Mouse (Mus musculus): ENCODE data around the gene Jarid2. TPM values are rescaled to one million over a fixed set of nuclear protein-coding genes. Genes with fewer than 3 reads are reported as not detected.

Gene Jarid2
- polyA plus RNA-seq, 1 experiment from 2014 or later = 10.0 TPM

DNA sequence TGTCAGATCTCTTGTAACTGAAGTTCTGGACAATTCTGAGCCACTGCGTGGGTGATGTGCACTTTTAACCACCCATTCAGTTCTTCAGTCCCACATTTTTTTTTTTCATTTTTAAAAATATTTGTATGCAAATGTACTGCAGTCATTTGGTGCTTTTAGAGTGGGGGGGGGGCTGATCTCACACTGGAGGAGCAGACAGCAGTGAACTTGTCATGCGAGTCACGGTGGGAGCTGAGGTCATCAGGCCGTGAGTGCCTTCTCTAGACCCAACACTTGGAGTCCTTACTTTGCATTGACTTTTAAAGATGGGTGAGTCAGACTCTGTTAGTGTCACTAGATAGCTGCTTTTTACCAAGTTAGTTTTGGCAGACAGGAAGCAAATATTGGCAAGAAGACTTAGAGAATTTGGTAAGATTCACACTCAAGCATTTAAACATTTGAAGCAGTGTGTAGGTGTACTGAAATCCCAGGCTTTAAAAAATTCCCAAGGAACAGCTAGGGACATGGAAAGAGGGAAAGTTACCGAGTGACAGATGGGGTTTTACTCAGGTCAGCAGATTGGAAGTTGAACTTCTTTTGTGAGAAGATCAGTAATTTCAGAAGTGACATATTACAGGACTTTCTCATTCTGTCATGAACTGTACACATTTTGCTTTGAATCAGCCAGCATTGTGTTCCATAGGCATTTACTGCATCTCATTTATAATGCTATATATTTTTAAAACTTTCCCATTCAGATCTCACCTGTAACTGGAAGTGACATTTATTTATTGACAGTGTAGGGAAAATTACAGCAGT lies 41.7 kb downstream of the Jarid2 start:
- TF ChIP-seq CTCF (IDR thresholded peaks at IDR 0.05) (no peak), EP300 (IDR thresholded peaks at IDR 0.05) (no peak)
- Histone ChIP-seq H3K4me2 (replicated peaks; ENCODE audit: low read depth, low read length) (no peak overlapping the region), H3K36me3 (ENCODE audit: insufficient read depth, low read length) (no peaks in the 10 kb centered on the region), H3K4me1 (ENCODE audit: insufficient read depth, low read depth, low read length) (peaks cover 6% of the 10 kb centered on the region; the same call in 1 of the 2 replicates), H3K27me3 (replicated peaks; ENCODE audit: insufficient read depth, low read length) (no peaks in the 10 kb centered on the region), H3K4me3 (ENCODE audit: low read depth, low read length) (no peak overlapping the region), H3K9ac (replicated peaks; ENCODE audit: low read depth) (no peak overlapping the region), H3K27ac (ENCODE audit: low read length) (no peak overlapping the region), H3K9me3 (ENCODE audit: low read length) (no peaks in the 10 kb centered on the region)
- whole genome bisulfite sequencing = 50% methylated on average over 5 of the region's 5 CpGs
- DNase-seq (ENCODE audit: low spot score) (no peak), ATAC-seq (no peak)

DNA sequence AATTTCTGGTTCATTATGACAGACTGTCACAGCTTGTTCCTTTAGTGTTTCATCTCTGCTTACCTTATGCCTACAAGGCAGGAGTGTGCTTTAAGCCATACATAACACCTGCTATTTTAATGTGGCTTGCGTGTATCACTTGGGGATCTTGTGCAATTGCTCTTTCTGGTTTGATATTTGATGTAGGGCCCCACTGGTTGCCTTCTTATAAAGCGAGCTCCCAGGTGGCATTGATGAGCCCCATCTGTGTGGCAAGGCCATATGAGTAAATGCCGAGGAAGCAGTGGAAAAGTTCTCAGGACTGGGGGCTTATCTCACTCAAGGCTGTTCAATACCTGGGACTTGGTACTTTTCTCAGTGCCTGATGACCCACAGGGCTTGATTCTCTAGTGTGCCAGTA lies 43.5 kb downstream of the Jarid2 start:
- H3K4me3 ChIP-seq (ENCODE audit: low read depth, low read length) = no peak overlapping the region
- H3K27ac ChIP-seq (ENCODE audit: low read length) = no peak overlapping the region
- ATAC-seq (no peak), DNase-seq (ENCODE audit: low spot score) (no peak)
- H3K4me1 ChIP-seq (ENCODE audit: insufficient read depth, low read depth, low read length) = peaks cover 4% of the 10 kb centered on the region; the same call in 1 of the 2 replicates
- H3K9me3 ChIP-seq (ENCODE audit: low read length) = no peaks in the 10 kb centered on the region
- H3K9ac ChIP-seq (replicated peaks; ENCODE audit: low read depth) = no peak overlapping the region
- WGBS = 75% methylated on average over 3 of the region's 3 CpGs
- H3K4me2 ChIP-seq (replicated peaks; ENCODE audit: low read depth, low read length) = no peak overlapping the region
- no peaks in the 10 kb centered on the region for H3K36me3 ChIP-seq (ENCODE audit: insufficient read depth, low read length)
- no peaks in the 10 kb centered on the region for H3K27me3 ChIP-seq (replicated peaks; ENCODE audit: insufficient read depth, low read length)
- no peak for TF ChIP-seq EP300 (IDR thresholded peaks at IDR 0.05)
- TF ChIP-seq CTCF (IDR thresholded peaks at IDR 0.05) = no peak

DNA sequence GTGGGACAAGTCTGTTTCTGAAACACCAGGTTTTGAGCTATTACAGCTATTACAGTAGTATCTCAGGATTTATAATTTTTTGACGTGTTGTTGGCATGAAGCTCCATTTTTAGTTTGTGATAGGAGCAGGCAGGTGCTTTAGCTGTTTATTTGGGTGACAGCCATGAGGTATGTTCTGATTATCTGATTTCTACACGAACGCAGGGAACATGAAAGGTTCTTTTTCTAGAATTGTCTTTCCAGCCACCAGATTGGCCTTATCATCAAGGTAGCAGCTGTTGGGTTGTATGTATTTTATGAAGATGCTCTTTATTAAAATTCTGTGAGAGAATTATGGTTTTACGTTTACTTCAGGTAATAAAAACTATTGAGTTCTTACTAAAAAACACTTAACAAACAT lies 45.1 kb downstream of the Jarid2 start:
- H3K9me3 ChIP-seq (ENCODE audit: low read length) = no peaks in the 10 kb centered on the region
- DNase-seq (ENCODE audit: low spot score) = no peak
- WGBS = 88% methylated on average over 4 of the region's 4 CpGs

DNA sequence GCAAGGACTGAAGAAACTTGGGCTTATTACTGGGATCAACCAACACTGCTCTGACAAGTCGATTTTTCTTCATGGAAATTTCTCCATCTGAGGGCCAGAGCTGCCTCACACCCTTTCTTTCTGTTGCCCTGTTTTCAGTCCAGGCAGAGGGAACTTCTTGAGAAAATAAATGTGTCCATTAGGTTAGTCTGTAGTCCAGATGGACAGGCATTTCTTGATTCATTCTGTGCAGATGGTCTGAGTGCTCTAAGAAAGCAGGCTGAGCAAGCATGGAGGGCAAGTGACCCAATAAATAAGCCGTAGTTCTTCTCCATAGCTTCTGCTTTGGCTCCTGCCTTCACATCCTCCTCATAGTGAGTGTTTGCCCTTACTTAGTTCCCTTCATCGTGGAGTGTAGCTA lies 46.1 kb downstream of the Jarid2 start:
- TF ChIP-seq CTCF (IDR thresholded peaks at IDR 0.05) (no peak), EP300 (IDR thresholded peaks at IDR 0.05) (no peak)
- Histone ChIP-seq H3K27me3 (replicated peaks; ENCODE audit: insufficient read depth, low read length) (no peaks in the 10 kb centered on the region), H3K9ac (replicated peaks; ENCODE audit: low read depth) (no peak overlapping the region), H3K9me3 (ENCODE audit: low read length) (no peaks in the 10 kb centered on the region), H3K36me3 (ENCODE audit: insufficient read depth, low read length) (no peaks in the 10 kb centered on the region), H3K4me1 (ENCODE audit: insufficient read depth, low read depth, low read length) (0 out of 2 replicates have a peak, but pooled peaks cover 3% of the 10 kb centered on the region), H3K27ac (ENCODE audit: low read length) (no peak overlapping the region), H3K4me2 (replicated peaks; ENCODE audit: low read depth, low read length) (no peak overlapping the region), H3K4me3 (ENCODE audit: low read depth, low read length) (no peak overlapping the region)
- no peak for ATAC-seq
- 59% methylated on average over 3 of the region's 3 CpGs for WGBS
- DNase-seq (ENCODE audit: low spot score) = no peak

More for the DNA sequence above, 45.1 kb downstream of the Jarid2 start:
- Histone ChIP-seq H3K27me3 (replicated peaks; ENCODE audit: insufficient read depth, low read length) (no peaks in the 10 kb centered on the region), H3K9ac (replicated peaks; ENCODE audit: low read depth) (no peak overlapping the region), H3K4me2 (replicated peaks; ENCODE audit: low read depth, low read length) (no peak overlapping the region), H3K27ac (ENCODE audit: low read length) (no peak overlapping the region), H3K36me3 (ENCODE audit: insufficient read depth, low read length) (no peaks in the 10 kb centered on the region), H3K4me1 (ENCODE audit: insufficient read depth, low read depth, low read length) (0 out of 2 replicates have a peak, but pooled peaks cover 3% of the 10 kb centered on the region), H3K4me3 (ENCODE audit: low read depth, low read length) (no peak overlapping the region)
- no peak for ATAC-seq
- TF ChIP-seq EP300 (IDR thresholded peaks at IDR 0.05) (no peak), CTCF (IDR thresholded peaks at IDR 0.05) (no peak)

DNA sequence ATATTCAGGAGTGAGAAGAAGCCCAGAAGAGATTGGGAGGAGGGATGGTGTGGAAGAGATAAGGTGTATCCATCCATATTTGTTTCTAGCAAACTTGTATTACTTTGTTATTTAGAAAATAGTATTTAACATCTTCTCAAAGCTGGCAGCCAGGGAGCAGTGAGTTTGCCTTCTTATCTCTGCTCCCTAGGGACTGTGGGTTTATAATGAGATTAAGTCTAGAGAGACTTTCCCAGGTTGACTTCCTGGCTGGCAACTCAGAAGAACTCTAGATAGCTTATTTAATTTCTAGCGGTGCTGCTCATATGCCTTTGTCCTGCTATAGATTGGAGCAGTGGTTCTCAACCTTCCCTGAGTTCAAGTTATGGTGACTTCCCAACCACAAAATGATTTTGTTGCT lies 51.2 kb downstream of the Jarid2 start:
- Histone ChIP-seq H3K36me3 (ENCODE audit: insufficient read depth, low read length) (no peaks in the 10 kb centered on the region), H3K9me3 (ENCODE audit: low read length) (no peaks in the 10 kb centered on the region), H3K4me2 (replicated peaks; ENCODE audit: low read depth, low read length) (no peak overlapping the region), H3K4me3 (ENCODE audit: low read depth, low read length) (no peak overlapping the region), H3K27me3 (replicated peaks; ENCODE audit: insufficient read depth, low read length) (no peaks in the 10 kb centered on the region), H3K4me1 (ENCODE audit: insufficient read depth, low read depth, low read length) (no peaks in the 10 kb centered on the region), H3K27ac (ENCODE audit: low read length) (no peak overlapping the region), H3K9ac (replicated peaks; ENCODE audit: low read depth) (no peak overlapping the region)
- no peak for DNase-seq (ENCODE audit: low spot score)
- TF ChIP-seq EP300 (IDR thresholded peaks at IDR 0.05) (no peak), CTCF (IDR thresholded peaks at IDR 0.05) (no peak)
- ATAC-seq = no peak
- WGBS = 64% methylated on average over 1 of the region's 1 CpGs

DNA sequence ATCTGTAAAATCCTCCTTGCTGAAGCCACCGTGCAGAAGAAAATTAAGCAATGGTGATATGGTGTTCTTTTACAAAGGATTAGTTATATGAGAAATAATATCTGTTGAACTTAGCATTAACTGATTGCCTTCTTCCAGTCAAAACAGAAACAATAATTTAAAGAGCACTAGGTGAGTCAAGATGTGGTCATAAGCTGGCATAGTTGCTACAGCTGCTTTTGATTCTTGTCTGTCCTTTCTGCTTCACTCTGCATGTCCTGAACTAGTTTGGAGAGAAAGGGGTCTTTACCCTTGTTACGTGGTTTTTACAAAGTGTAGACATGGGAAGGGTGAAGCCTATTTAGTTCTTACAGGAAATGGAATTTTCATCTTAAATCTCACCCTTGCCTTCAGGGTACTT lies 51.9 kb downstream of the Jarid2 start:
- no peaks in the 10 kb centered on the region for H3K9me3 ChIP-seq (ENCODE audit: low read length)
- ATAC-seq = no peak
- H3K27me3 ChIP-seq (replicated peaks; ENCODE audit: insufficient read depth, low read length) = no peaks in the 10 kb centered on the region
- WGBS = 92% methylated on average over 2 of the region's 2 CpGs
- H3K4me2 ChIP-seq (replicated peaks; ENCODE audit: low read depth, low read length) = no peak overlapping the region
- no peak overlapping the region for H3K27ac ChIP-seq (ENCODE audit: low read length)
- no peak overlapping the region for H3K9ac ChIP-seq (replicated peaks; ENCODE audit: low read depth)
- no peaks in the 10 kb centered on the region for H3K4me1 ChIP-seq (ENCODE audit: insufficient read depth, low read depth, low read length)
- TF ChIP-seq CTCF (IDR thresholded peaks at IDR 0.05) = no peak
- DNase-seq (ENCODE audit: low spot score) = no peak
- H3K36me3 ChIP-seq (ENCODE audit: insufficient read depth, low read length) = no peaks in the 10 kb centered on the region
- no peak overlapping the region for H3K4me3 ChIP-seq (ENCODE audit: low read depth, low read length)

Data from lung, postnatal 0 days (tissue).